Mouse (Mus musculus): Measurements from ENCODE around the gene N4bp2l1. TPM values are rescaled to one million over a fixed set of nuclear protein-coding genes. Genes with fewer than 3 reads are reported as not detected.

N4bp2l1 gene
- total RNA-seq, 2 experiments from 2014 or later = 3.1 TPM

DNA sequence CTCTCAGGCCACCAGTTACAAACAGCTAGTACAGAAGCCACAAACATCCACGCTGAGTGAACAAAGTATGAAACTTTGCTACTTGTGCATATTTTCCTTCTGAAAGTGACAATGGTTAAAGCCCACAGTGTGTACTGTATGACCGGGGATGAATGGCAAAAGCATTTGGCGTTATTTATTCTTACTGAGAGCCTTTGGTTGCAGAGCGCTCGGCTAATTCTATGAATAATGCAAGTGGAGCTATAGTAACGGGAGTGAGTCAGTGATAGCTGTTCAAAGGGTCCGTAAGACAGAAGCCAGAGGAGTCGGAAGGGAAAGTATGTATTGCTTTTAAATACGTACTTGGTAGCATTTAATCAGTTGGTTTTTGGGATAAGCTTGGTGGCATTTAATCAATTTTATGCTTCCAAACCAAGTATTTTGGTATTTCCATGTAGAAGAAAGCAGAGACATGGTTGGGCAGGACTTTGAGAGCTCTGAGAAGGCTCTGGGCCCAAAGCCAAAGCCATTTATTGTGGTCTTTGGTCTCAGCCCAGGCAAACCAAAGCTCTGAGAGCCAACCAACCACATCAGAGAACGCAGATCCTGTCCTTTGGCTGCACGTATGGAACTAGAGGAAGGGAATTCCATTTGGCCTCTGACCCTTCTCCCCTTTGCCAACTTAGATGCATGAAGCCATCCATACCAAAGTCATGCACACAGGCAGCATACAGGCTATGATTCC is 26.3 kb downstream of the N4bp2l1 start:
- intact Hi-C loops (cut with DNase I) = no loop called here
- no peak for DNase-seq (ENCODE audit: low spot score)

DNA sequence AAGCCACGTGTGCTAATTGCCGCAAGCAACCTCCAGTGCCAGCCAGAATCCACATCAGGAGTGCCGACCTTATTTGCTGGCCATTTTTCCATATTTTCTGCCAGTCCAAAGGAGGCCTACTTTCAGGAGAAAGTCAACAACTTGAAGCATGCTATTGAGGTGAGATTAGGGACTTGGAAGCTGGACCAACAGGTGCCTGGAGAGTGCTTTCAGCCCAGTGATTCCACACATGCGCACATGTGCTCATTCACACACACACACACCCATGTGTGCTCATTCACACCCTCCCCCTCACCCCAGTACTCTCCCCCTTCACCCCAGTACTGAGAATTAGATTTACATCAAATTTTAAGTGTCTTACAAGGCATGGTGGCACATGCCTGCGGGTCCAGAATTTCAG is 30.0 kb downstream of the N4bp2l1 start:
- no peak for DNase-seq (ENCODE audit: low spot score)
- intact Hi-C loops (cut with DNase I) = no loop called here

DNA sequence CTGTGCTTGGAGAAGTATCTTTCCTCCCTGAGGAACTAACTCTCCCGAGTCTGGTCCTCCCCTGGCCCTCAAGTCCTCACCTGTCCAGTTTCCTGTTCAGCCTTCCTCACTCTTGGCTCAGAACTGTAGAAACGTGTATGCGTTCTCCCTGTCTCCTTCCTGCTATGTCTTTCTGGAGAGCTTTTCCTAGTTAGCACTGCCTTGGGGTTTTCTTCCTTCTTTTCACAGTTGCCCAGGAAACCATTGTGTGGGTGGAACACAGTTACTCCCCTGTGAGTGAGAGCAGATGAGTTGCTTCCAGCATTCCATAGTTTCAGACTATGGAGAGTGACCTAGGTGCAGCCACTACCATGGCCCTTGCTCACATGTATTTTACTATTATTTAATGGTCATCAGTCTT is 30.8 kb downstream of the N4bp2l1 start:
- no peak for DNase-seq (ENCODE audit: low spot score)
- intact Hi-C loops (cut with DNase I) = no loop called here

DNA sequence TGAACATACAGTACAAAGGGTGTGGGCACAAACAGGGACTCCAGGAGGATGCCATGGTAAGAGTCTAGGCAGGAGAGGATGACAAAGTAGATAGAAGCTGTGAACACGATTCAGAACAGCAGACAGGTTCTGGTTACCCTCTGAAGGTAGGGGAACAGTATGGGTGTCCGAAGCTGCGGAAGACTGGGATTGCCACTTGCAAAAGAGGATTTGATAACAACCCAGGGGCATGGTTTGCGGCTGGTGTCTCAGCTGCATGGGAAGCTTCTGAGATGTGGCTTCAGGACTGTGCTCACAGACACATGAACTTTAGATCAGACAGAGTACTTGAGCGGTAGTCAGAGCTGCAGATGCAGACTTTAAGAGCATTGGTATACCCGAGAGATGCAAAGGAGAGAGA is 32.6 kb downstream of the N4bp2l1 start:
- intact Hi-C loops (cut with DNase I) = no loop called here
- DNase-seq (ENCODE audit: low spot score) = no peak

DNA sequence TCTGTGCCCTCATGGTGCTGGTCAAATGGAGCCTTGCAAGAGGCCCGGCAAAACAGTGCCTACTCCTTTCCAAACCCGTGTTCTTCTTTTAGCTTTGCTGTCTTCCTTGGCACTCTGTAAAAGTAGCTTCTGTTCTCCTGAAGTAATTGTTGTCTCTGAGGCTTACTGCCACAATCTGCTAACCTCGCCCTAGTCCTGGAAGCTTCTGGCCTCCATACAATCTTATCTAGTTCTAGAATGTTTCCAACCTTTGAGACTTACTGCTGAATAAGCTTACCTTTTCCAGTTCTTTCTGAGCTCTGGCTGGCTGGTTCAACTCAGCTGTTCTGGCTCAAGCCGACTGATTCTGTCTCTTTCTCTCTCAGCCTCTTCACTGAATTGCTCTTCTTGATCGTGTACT is 35.2 kb downstream of the N4bp2l1 start:
- DNase-seq (ENCODE audit: low spot score) = no peak
- intact Hi-C loops (cut with DNase I) = no loop called here

DNA sequence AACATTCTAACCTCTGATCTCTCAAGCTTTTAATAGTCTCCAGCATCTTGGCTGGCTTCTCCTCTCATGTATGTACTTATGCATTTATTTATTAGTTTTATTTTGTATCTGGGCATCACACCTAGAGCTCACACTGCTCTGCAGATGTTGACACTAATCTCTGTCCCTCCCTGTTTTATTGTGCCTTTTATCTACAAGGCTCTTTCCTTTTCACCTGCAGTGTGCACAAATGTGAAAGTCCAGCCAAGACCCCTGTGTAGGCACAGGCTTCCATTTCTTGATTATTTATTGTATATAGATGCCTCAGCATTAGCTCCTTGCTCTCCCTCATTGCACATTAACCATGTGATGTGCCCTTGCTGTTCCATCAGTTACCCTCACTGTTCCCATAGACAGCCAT is 35.6 kb downstream of the N4bp2l1 start:
- DNase-seq (ENCODE audit: low spot score) = no peak
- intact Hi-C loops (cut with DNase I) = no loop called here

DNA sequence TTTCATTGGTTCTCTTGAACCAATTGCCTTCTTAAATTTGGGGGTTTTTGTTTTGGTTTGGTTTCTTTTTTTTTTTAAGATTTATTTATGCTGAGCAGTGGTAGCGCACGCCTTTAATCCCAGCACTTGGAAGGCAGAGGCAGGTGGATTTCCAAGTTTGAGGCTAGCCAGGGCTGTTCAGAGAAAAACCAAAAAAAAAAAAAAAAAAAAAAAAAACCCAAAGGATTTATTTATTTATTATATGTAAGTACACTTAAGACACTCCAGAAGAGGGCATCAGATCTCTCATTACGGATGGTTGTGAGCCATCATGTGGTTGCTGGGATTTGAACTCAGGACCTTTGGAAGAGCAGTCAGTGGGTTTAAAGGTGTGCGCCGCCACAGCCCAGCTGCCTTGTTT is 36.1 kb downstream of the N4bp2l1 start:
- intact Hi-C loops (cut with DNase I) = no loop called here
- DNase-seq (ENCODE audit: low spot score) = no peak

DNA sequence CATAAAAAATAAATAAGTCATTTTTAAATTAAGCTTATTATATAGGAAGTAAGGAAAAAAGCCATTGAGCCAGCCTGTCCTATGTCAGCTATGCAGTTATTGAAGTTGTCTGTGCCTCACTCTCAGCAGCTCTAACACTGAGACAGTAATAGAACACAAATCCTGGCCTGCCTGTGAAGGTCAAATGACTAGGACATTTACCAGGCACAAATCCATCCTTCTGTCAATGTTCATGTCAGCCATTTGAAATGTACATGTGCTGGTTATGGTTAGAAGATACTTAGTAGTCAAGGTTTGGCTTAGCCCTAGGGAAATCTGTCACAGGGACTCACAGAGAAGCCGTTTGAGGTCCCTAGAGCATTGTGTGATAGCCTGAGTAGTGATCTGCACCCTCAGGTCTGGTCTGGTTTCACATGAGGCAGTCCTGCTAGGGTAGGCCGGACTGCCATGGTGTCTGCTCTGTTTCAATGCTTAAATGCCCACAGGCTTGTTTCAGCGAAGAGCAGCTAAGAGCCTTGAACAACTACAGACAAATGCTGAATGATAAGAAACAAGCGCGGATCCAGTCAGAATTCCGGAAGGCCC is 37.4 kb downstream of the N4bp2l1 start:
- DNase-seq (ENCODE audit: low spot score) = no peak
- intact Hi-C loops (cut with DNase I) = no loop called here

DNA sequence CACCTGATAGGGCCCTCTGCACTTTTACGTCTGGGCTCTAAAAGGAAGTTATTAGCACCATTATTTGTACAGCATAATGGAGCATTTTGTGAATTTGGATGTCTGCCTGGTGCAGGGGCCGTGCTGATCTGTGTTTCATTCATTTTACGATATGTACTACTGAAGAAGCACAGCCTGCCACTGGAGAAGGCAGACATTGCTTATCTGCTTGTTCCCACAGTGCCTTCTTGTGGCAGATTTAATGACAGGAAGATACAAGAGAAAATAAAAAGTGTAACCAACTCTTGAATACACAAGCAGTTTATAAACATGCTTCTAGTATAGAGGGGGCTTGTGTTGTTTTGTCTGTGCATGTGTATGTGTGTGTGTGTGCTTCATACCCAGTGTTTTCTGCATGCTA is 45.4 kb downstream of the N4bp2l1 start:
- intact Hi-C loops (cut with DNase I) = no loop called here
- no peak for DNase-seq (ENCODE audit: low spot score)

DNA sequence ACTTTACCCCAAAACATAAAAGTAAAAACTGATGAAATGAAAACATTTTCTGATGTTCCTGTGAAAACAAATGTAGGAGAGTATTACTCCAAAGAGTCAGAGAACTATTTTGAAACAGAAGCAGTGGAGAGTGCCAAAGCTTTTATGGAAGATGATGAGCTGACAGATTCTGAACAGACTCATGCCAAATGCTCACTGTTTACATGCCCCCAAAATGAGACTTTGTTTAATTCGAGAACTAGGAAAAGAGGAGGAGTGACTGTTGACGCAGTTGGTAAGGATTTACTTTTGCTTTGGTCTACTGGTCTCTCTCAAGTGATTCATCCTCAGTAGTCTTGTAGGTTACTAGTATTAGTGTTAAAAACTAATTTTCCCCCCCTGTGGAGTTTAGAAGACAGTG is 53.8 kb downstream of the N4bp2l1 start:
- DNase-seq (ENCODE audit: low spot score) = no peak
- intact Hi-C loops (cut with DNase I) = no loop called here

DNA sequence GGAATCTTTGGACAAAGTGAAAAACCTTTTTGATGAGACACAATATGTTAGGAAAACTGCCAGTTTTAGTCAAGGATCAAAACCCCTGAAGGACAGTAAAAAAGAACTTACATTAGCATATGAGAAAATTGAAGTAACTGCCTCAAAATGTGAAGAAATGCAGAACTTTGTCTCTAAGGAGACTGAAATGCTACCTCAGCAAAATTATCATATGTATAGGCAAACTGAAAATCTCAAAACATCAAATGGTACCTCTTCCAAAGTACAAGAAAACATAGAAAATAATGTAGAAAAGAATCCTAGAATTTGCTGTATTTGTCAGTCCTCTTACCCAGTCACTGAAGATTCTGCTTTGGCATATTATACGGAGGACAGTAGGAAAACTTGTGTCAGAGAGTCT is 55.7 kb downstream of the N4bp2l1 start:
- no peak for DNase-seq (ENCODE audit: low spot score)
- intact Hi-C loops (cut with DNase I) = no loop called here

DNA sequence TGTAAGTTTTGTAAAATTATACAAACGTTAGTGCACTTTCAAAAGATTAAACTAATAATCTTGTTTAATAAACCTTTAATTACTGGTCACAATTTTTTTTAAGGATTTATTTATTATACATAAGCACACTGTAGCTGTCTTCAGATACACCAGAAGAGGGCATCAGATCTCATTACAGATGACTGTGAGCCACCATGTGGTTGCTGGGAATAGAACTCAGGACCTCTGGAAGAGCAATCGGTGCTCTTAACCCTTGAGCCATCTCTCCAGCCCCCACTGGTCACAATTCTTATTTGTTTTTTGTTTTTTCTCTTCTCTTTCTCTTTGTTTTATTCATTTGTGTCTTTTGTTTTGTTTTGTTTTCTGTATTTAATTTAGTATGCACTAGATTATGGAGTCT is 71.7 kb downstream of the N4bp2l1 start:
- intact Hi-C loops (cut with DNase I) = no loop called here
- DNase-seq (ENCODE audit: low spot score) = no peak

DNA sequence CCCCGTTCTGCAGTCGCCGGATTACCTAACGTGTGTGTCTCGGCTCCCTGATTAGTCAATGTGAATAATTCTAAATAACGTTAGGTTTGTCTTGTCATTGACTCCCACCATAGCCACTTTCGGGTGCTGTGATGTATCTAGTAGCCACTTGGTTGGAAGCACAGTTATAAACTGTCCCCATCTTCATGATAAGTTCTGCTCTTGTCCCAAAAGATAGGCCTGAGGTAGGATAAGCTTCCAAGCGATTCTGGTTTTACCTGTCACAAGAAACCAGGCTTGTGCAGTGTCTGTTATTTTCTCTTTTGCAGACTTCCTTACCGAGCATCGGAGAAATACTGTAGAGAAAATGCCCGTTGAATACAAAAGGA is 74.1 kb downstream of the N4bp2l1 start:
- intact Hi-C loops (cut with DNase I) = loop anchor here (2.0 to 5.0 kb wide), 2 partner anchors 148 to 844 kb away; no protein-coding TSS in a partner anchor
- no peak for DNase-seq (ENCODE audit: low spot score)

DNA sequence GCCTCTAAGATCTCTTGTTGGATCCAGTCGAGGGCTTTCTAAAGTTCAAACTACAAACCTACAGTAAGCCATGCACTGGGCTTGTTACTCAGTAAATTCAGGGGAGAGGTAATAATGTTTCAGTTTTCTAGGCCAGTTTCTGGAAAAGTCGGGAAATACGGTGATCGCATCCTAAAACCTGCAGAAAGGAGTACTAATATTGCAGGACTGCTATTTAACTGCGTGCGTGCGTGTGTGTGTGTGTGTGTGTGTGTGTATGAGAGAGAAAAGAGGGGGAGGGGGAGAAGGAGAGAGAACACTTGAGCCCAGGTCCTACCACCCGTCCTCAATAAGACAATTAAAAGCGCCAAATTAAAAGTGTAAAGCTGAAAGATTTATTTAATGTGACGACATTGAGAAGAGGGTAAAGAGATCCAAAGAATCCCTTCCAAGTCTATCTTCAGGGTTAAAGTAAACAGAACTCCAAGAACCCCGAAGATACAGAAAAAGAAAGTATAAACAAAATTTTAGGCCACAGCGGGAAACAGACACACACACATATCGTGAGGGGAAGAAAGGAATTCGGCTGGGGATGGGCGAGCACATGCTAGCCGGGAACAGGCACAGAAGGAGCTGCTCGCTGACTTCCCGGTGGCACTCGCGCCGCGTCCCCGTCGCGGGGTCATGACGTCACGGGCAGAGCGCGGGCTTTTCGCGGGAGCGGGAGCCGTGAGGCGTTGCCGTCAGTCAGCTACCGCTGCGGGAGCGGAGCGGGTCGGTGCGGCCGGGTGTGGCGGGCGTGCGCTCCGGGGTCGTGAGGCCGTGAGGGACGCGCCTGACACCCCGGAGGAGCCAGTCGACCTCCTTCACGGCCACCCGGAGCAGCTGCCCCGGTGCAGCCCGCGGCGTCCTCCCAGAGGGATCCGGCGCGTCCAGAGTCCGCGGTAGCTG is 74.8 kb downstream of the N4bp2l1 start, which contains the start of gene Brca2:
Brca2 (plus strand) TSS at position 694 of the 930 bp plus-strand sequence.
- intact Hi-C loops (cut with DNase I) = loop anchor here (2.0 to 5.0 kb wide), 2 partner anchors 149 to 845 kb away; no protein-coding TSS in a partner anchor
- peak; percentile 76 for DNase-seq (ENCODE audit: low spot score)

Other genes starting within 250 kb of the N4bp2l1 start
- not detected for gene Zar1l, start 79.0 kb downstream of the N4bp2l1 start, total RNA-seq (2021)
- gene Brca2, start 74.6 kb downstream of the N4bp2l1 start, total RNA-seq (2021) = 1 to 10 TPM; 2.5 to 2.8 TPM
- 10 to 100 TPM; 41.8 to 44.1 TPM for gene N4bp2l2, start 69.0 kb upstream of the N4bp2l1 start, total RNA-seq (2021)
- gene Pds5b, start 76.6 kb upstream of the N4bp2l1 start, total RNA-seq (2021) = 10 to 100 TPM; 15.7 to 18.0 TPM